Mouse (Mus musculus) lung, postnatal 0 days (tissue): ENCODE measurements at regions not wholly inside any gene's neighbourhood (a gene's known extent, or its start where the extent isn't known, plus 50 kb on each side); places are given as distances from the start of the nearest gene placed in this dataset.
A peak's percentile ranks its signal among the peaks of the same experiment; 100 is the strongest.

Source experiments
- ATAC-seq: fragments of 200-750 bp; cut with Nextera tagmentation; 2 replicates; pipeline ENCODE4 v1.8.0; 2017; ENCODE audit warnings: moderate library complexity
- DNase-seq: peaks from one replicate; pipeline ENCODE4 v3.0.0-alpha.2; 2016; ENCODE audit warnings: low spot score
- H3K27ac ChIP-seq: fragments of 300-500 bp; sonication (generic); 2 replicates; pipeline ENCODE4 v1.5.1; 2014; ENCODE audit warnings: antibody characterized with exemption, mild to moderate bottlenecking, low read length, mixed read lengths
- H3K27me3 ChIP-seq: fragments of 300-500 bp; sonication (generic); replicated peaks from 2 replicates; pipeline ENCODE4 v1.6.1; 2014; ENCODE audit warnings: low read length, mixed read lengths; ENCODE audit not compliant: insufficient read depth
- H3K36me3 ChIP-seq: fragments of 300-500 bp; sonication (generic); 2 replicates; pipeline ENCODE4 v1.6.1; 2014; ENCODE audit warnings: low read length, mixed read lengths; ENCODE audit not compliant: insufficient read depth
- H3K4me1 ChIP-seq: fragments of 300-500 bp; sonication (generic); 2 replicates; pipeline ENCODE4 v1.6.1; 2014; ENCODE audit warnings: antibody characterized with exemption, low read depth, low read length, mixed read lengths; ENCODE audit not compliant: insufficient read depth
- H3K4me2 ChIP-seq: fragments of 300-500 bp; sonication (generic); replicated peaks from 2 replicates; pipeline ENCODE4 v1.6.1; 2014; ENCODE audit warnings: low read depth, mild to moderate bottlenecking, low read length, moderate library complexity, mixed read lengths
- H3K4me3 ChIP-seq: fragments of 300-500 bp; sonication (generic); 2 replicates; pipeline ENCODE4 v1.5.1; 2014; ENCODE audit warnings: low read depth, low read length
- H3K9ac ChIP-seq: fragments of 300-500 bp; sonication (generic); replicated peaks from 2 replicates; pipeline ENCODE4 v1.6.1; 2014; ENCODE audit warnings: low read depth, mild to moderate bottlenecking
- H3K9me3 ChIP-seq: fragments of 300-500 bp; sonication (generic); 2 replicates; pipeline ENCODE4 v1.6.1; 2016; ENCODE audit warnings: low read length, mixed read lengths
- CTCF ChIP-seq: IDR thresholded peaks from 2 replicates; pipeline ENCODE4 v1.5.1; 2016; ENCODE audit warnings: antibody characterized with exemption, mild to moderate bottlenecking
- EP300 ChIP-seq: IDR thresholded peaks from 2 replicates; pipeline ENCODE4 v1.6.1; 2016; ENCODE audit warnings: antibody characterized with exemption, mild to moderate bottlenecking, control low read depth
- WGBS: fragments of 180-500 bp; shearing (Covaris S2); extraction: QIAGEN DNeasy Blood & Tissue Kit; methylation state at CpG from one replicate; pipeline ENCODE4 v1.1.7; 2014; 5-methylcytosine and 5-hydroxymethylcytosine counted together

- no peak for DNase-seq
Measured at GRCm38 (mm10) chr9:95331275-95331674, 75.2 kb downstream of the Chst2 start.

GRCm38 (mm10) chr9:95330097-95330496, 76.4 kb downstream of the Chst2 start:
- no peak for ATAC-seq
- no peak for DNase-seq
- 87% methylated on average over 7 of the region's 7 CpGs for WGBS
- H3K36me3 ChIP-seq = no peaks in the 10 kb centered on the region
- TF ChIP-seq EP300 = no peak
- no peak for TF ChIP-seq CTCF
- no peak overlapping the region for H3K4me3 ChIP-seq
- H3K9me3 ChIP-seq = no peaks in the 10 kb centered on the region
- H3K9ac ChIP-seq = no peak overlapping the region
- no peak overlapping the region for H3K4me2 ChIP-seq
- no peak overlapping the region for H3K27ac ChIP-seq
- H3K27me3 ChIP-seq = no peaks in the 10 kb centered on the region
- H3K4me1 ChIP-seq = no peaks in the 10 kb centered on the region

More at GRCm38 (mm10) chr9:95331275-95331674, 75.2 kb downstream of the Chst2 start:
- no peaks in the 10 kb centered on the region for H3K4me1 ChIP-seq
- H3K27me3 ChIP-seq = no peaks in the 10 kb centered on the region
- H3K4me2 ChIP-seq = no peak overlapping the region
- H3K4me3 ChIP-seq = no peak overlapping the region
- TF ChIP-seq CTCF (no peak), EP300 (no peak)
- no peak overlapping the region for H3K27ac ChIP-seq
- no peaks in the 10 kb centered on the region for H3K9me3 ChIP-seq
- no peaks in the 10 kb centered on the region for H3K36me3 ChIP-seq
- H3K9ac ChIP-seq = no peak overlapping the region
- ATAC-seq = no peak
- WGBS = 65% methylated on average over 2 of the region's 2 CpGs

GRCm38 (mm10) chr9:95329053-95329430, 77.5 kb downstream of the Chst2 start:
- H3K4me1 ChIP-seq = no peaks in the 10 kb centered on the region
- H3K27ac ChIP-seq = no peak overlapping the region
- no peaks in the 10 kb centered on the region for H3K36me3 ChIP-seq
- 77% methylated on average over 9 of the region's 9 CpGs for WGBS
- DNase-seq (no peak), ATAC-seq (no peak)
- TF ChIP-seq EP300 (no peak), CTCF (no peak)
- no peaks in the 10 kb centered on the region for H3K9me3 ChIP-seq
- H3K4me2 ChIP-seq = no peak overlapping the region
- H3K4me3 ChIP-seq = no peak overlapping the region
- H3K27me3 ChIP-seq = no peaks in the 10 kb centered on the region
- no peak overlapping the region for H3K9ac ChIP-seq

- Histone ChIP-seq H3K36me3 (no peaks in the 10 kb centered on the region), H3K4me2 (0 out of 2 replicates have a peak overlapping the region, but pooled peaks have one; percentile 11), H3K9ac (no peak overlapping the region), H3K4me3 (no peak overlapping the region), H3K27ac (no peak overlapping the region), H3K27me3 (no peaks in the 10 kb centered on the region), H3K9me3 (no peaks in the 10 kb centered on the region), H3K4me1 (no peaks in the 10 kb centered on the region)
- DNase-seq = no peak
- no peak for TF ChIP-seq EP300
- no peak for TF ChIP-seq CTCF
- WGBS = 63% methylated on average over 12 of the region's 15 CpGs
- no peak for ATAC-seq
Measured at GRCm38 (mm10) chr9:95328261-95329052, 78.1 kb downstream of the Chst2 start.

GRCm38 (mm10) chr9:95327771-95328170, 78.8 kb downstream of the Chst2 start:
- no peak overlapping the region for H3K4me2 ChIP-seq
- DNase-seq (peak; percentile 26), ATAC-seq (peak; percentile 33; the same call in 1 of the 2 replicates)
- no peaks in the 10 kb centered on the region for H3K9me3 ChIP-seq
- H3K9ac ChIP-seq = no peak overlapping the region
- no peak overlapping the region for H3K27ac ChIP-seq
- H3K4me3 ChIP-seq = no peak overlapping the region
- H3K27me3 ChIP-seq = no peaks in the 10 kb centered on the region
- H3K4me1 ChIP-seq = no peaks in the 10 kb centered on the region
- no peaks in the 10 kb centered on the region for H3K36me3 ChIP-seq
- WGBS = 45% methylated on average over 3 of the region's 3 CpGs
- TF ChIP-seq CTCF (no peak), EP300 (no peak)

GRCm38 (mm10) chr9:95323622-95324021, 82.9 kb downstream of the Chst2 start:
- Histone ChIP-seq H3K27ac (no peak overlapping the region), H3K4me1 (no peaks in the 10 kb centered on the region), H3K27me3 (no peaks in the 10 kb centered on the region), H3K36me3 (no peaks in the 10 kb centered on the region), H3K9me3 (no peaks in the 10 kb centered on the region), H3K4me2 (no peak overlapping the region), H3K9ac (no peak overlapping the region), H3K4me3 (no peak overlapping the region)
- no peak for TF ChIP-seq CTCF
- no peak for TF ChIP-seq EP300
- no peak for ATAC-seq
- DNase-seq = no peak
- 66% methylated on average over 7 of the region's 7 CpGs for WGBS
